Mouse (Mus musculus) frontal cortex, adult (tissue): ENCODE measurements at regions not wholly inside any gene's neighbourhood (a gene's known extent, or its start where the extent isn't known, plus 50 kb on each side); places are given as distances from the start of the nearest gene placed in this dataset.

Experiments used
- ATAC-seq: cut with Nextera tagmentation; 2 replicates; pipeline ENCODE4 v1.9.2; 2017; ENCODE audit warnings: mild to moderate bottlenecking, moderate library complexity, mixed read lengths; ENCODE audit not compliant: low TSS enrichment

GRCm38 (mm10) chr2:131674872-131675271 lies 112.8 kb upstream of the Adra1d start:
- peak; percentile 41 for ATAC-seq

GRCm38 (mm10) chr2:131673351-131673750 lies 111.3 kb upstream of the Adra1d start:
- ATAC-seq, result 0 out of 2 replicates have a peak, but pooled peaks have one; percentile 8

DNA sequence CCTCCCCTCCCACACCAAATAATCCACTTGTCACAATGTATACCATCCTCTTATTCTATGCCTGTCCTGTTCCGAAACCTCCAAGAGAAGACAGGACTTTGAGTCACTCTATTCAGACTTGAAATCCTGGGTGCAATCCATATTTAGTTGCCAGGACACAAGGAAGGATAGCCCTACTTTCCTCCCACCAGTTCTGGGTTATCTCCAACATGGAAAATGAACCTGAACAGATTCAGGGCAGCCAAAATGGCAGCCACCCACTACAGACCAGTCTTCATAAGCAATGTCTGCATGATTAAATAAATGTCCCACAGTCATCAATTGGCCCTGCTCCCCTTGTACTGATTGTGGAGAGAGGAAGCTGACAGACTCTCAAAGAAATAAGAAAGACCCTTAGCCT lies 110.6 kb upstream of the Adra1d start:
- ATAC-seq, result peak; percentile 25; the same call in 1 of the 2 replicates

- ATAC-seq, result peak; percentile 56; the same call in 1 of the 2 replicates
Observed at GRCm38 (mm10) chr2:131672223-131672622, 110.1 kb upstream of the Adra1d start.

DNA sequence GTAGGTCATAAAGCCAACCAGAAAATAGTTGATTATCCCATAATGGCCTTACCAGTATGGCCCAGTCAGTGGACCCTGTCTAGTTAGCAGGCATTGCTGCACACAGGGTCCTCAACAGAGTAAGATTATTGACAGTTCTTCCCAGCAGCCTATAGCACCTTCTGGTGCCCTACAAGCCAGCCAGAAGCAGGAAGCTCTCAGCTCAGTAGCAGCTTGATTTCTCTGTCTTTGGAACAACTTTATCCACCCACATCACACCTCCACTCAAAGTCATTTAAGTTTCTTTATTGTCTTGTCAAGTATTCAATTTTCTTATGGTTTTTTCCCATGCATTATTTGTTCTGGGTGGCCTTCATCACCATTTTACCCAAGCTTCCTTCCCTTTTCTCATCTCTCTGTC lies 108.8 kb upstream of the Adra1d start:
- ATAC-seq, result peak; percentile 45; the same call in 1 of the 2 replicates

- no peak for ATAC-seq
Observed at GRCm38 (mm10) chr2:131667874-131668273, 105.8 kb upstream of the Adra1d start.

GRCm38 (mm10) chr2:131666841-131667364 lies 104.8 kb upstream of the Adra1d start:
- ATAC-seq, result peak; percentile 55

DNA sequence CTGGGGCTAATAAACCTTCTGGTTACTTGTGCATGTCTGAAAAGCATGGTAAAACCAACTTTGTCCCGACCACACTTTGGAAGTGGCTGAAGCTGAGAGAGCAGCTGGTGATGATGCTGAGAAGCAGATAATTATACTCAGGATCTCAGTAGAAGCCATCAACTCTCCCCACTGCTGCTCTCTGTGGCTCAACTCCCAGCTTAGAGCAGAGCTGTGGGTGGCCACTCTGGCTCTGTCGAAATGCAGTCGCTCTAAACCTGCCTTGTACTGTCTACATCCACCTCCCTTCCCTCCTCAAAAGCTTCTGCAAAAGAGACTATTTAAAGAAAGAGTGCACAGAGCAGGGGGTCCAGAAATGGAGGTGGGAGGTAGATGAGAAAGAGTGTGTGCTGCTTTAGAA lies 102.5 kb upstream of the Adra1d start:
- ATAC-seq, result peak; percentile 83

DNA sequence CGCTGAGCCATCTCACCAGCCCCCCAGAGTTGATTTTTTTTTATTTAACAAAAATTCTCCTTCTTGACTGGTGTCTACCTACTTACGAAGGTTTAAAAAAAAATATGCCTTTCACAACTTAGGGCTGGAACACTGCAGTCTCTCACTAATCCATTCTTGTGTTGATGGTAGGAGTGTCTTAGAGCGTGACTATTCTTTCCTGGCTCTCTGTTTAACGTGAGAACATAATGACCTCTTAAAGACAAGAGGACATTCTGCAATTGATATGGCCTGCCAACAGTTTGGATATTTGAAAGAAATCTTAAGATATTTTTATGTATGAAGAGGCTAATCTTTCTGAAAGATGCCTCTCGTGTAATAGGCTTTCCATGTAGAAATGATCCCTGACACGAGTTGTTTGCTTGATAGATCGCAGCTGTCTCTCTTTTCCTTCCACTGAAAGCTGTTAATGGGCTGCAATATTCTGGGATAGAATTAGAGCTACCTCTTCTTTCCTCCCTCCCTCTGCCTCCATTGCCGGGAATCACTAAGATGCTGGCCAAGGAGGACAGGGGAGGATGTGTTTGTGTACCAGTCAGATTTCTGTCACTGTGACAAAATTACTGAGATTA lies 101.2 kb upstream of the Adra1d start:
- ATAC-seq, result no peak

DNA sequence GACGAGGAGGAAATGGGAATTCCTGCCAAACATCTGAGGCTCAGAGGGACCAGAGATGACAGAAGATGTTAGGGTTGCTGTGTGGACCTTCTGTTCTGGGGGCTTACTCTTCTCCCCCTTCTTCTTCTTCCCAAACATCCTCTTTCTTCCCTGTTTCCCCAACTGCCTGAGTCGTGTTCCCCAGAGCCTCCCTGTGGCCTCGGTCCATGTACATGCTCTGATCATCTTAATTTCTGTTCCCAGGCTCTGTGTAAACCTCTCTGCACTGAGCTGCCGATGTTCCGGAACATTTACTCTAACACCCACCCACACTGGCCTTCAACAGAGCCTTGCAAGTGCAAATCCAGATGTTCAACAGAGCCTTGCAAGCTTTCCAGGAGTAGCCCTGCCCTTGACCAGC lies 90.1 kb upstream of the Adra1d start:
- ATAC-seq, result 0 out of 2 replicates have a peak, but pooled peaks have one; percentile 12

DNA sequence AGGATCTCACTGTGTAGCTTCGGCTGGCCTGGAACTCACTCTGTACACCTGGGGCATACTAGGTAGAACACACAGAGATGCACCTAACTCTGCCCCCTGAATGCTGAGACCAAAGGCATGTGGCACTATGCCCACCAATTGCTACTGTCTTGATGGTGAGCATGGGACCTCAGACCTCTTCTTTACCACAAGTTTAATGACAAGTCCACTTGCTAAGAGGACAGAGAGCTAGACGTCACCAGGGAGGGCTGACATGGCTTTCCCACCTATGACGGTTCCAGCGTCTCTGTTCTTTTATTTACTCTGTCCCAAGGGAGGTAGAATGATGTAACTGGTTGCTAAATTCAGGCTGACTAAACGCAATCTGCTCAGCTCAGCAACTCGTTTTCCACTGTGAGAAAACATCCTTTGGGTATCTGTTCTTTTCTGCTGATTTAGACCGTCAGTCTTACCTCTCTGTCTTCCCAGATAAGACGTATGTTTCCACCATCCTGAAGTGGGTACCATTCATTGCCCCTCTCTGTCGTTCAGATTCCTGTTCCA lies 88.6 kb upstream of the Adra1d start:
- ATAC-seq, result peak; percentile 84

DNA sequence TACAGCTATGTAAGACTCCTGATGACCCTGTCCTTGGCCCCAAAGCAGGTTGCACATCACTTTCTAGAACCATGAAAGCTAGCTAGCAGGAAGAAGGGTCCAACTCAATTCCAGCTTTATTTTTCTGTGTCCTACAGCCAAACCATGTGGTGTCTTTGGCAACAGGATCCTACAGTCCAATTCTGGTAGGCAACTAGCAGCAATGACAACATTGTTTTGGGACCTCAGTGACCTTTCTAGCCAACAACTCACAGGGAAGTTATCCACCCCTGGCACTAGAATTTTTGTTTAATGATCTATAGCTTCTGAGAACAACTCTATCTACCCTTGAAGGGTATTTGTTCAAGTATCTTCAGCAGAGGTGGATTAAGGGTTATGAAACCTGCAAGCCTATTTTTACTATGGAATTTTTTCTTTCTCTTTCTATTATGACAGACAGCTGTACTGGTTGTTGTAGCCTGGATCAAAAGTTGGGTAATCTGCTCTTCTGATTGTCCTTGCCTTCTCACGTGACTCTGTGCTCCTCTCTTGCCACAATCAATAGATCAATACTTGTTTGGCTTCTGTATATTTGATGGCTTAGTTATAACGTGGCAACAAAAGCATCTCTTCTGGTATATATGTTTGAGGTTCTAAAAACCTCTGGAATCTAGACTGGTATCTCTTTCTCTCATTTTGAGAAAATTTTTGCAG lies 82.2 kb upstream of the Adra1d start:
- ATAC-seq, result no peak

GRCm38 (mm10) chr2:131642456-131642855 lies 80.4 kb upstream of the Adra1d start:
- ATAC-seq, result no peak

DNA sequence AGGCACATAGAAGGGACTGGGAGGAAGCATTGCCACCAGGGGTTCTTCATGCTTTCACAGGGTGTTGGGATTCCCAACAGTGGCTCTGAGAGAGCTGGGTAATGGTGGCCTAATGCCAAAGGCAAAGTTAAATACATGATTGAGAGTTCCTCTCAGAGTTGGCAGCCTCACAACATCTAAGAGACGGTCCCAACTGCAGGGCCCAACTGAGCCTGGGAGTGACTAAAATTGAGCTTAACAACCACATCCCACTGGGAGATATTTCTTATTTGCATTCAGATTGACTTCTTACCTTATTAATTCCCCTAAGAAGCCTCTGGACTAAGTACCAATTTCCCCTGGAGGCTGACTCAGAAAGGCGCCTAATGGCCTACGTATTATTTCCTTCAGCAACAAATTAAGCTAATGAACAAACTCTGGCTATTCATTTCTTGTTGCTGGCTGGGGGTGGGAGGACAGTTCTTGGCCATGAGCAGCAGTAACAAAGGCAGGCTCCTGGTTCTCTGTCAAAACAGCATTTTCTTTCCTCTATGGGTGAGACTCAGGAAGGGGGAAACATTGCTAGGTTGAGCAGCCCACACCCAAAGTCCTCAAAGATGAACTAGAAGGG lies 77.0 kb upstream of the Adra1d start:
- no peak for ATAC-seq

GRCm38 (mm10) chr2:131635791-131636190 lies 73.7 kb upstream of the Adra1d start:
- no peak for ATAC-seq

- no peak for ATAC-seq
Observed at GRCm38 (mm10) chr2:131617916-131618315, 55.8 kb upstream of the Adra1d start.

DNA sequence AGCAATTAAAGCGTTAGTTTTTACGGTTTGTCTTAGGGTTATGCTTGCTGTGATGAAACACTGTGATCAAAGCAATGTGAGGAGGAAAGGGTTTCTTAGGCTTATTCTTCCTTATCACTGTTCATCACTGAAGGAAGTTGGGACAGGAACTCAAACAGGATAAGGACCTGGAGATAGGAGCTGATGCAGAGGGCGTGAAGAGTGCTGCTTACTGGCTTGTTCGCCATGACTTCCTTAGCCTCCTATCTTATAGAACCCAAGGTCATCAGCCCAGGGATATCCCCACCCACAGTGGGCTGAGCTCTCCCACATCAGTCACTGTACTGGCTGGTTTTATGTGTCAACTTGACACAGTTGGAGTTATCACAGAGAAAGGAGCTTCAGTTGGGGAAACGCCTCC lies 50.4 kb upstream of the Adra1d start:
- no peak for ATAC-seq
